Mouse (Mus musculus) heart, embryonic 16.5 days (tissue): ENCODE measurements at regions not wholly inside any gene's neighbourhood (a gene's known extent, or its start where the extent isn't known, plus 50 kb on each side); places are given as distances from the start of the nearest gene placed in this dataset.

ENCODE experiments used
- ATAC-seq: fragments of 200-750 bp; cut with Nextera tagmentation; replicated peaks from 2 replicates; pipeline ENCODE4 v1.8.0; 2017; ENCODE audit warnings: moderate number of reproducible peaks; ENCODE audit not compliant: insufficient read depth, low FRiP score; ENCODE audit errors: extremely low read depth
- H3K27ac ChIP-seq: fragments of 300-500 bp; sonication (generic); 2 replicates; pipeline ENCODE4 v1.5.1; 2014; ENCODE audit warnings: mild to moderate bottlenecking, low read length, control low read depth, moderate library complexity
- H3K27me3 ChIP-seq: fragments of 300-500 bp; sonication (generic); 2 replicates; pipeline ENCODE4 v1.6.1; 2014; ENCODE audit warnings: low read length, mixed read lengths; ENCODE audit not compliant: control insufficient read depth, insufficient read depth
- H3K36me3 ChIP-seq: fragments of 300-500 bp; sonication (generic); 2 replicates; pipeline ENCODE4 v1.6.1; 2014; ENCODE audit not compliant: control insufficient read depth, insufficient read depth
- H3K4me1 ChIP-seq: fragments of 300-500 bp; sonication (generic); 2 replicates; pipeline ENCODE4 v1.6.1; 2014; ENCODE audit warnings: low read length, mixed read lengths; ENCODE audit not compliant: control insufficient read depth, insufficient read depth
- H3K4me2 ChIP-seq: fragments of 300-500 bp; sonication (generic); 2 replicates; pipeline ENCODE4 v1.6.1; 2014; ENCODE audit warnings: low read depth, mild to moderate bottlenecking, control low read depth, low read length
- H3K4me3 ChIP-seq: fragments of 300-500 bp; sonication (generic); 2 replicates; pipeline ENCODE4 v1.5.1; 2014; ENCODE audit warnings: mild to moderate bottlenecking, control low read depth, low read length
- H3K9ac ChIP-seq: fragments of 300-500 bp; sonication (generic); 2 replicates; pipeline ENCODE4 v1.6.1; 2014; ENCODE audit warnings: low read length, control low read depth
- H3K9me3 ChIP-seq: fragments of 300-500 bp; sonication (generic); replicated peaks from 2 replicates; pipeline ENCODE4 v1.6.1; 2016; ENCODE audit warnings: low read length; ENCODE audit not compliant: control insufficient read depth
- WGBS: fragments of 180-500 bp; shearing (Covaris S2); extraction: QIAGEN DNeasy Blood & Tissue Kit; methylation state at CpG from one replicate; pipeline ENCODE4 v1.1.7; 2014; 5-methylcytosine and 5-hydroxymethylcytosine counted together

DNA sequence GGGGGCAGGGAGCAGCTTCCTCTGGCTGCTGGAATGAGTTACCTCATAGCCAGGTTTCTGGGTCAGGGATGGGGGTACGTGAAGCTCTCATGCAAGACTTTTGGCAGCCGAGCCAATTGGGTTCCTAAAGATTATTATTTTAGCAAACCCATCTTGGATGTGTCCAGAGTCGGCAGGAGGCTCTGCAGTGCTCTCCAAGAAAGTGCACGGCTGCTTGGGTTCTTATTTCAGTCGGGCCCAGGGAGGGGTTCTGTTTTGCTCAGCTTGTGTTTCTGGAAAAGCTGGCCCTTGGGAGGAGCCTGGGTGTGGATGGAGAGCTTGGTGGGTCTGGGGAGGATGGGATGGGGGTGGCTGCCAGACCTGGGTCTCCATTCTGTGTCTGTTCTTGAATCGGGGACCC, 70.8 kb downstream of the Gm26897 start:
- H3K36me3 ChIP-seq, result no peaks in the 10 kb centered on the region
- H3K4me3 ChIP-seq, result no peak overlapping the region
- no peaks in the 10 kb centered on the region for H3K9me3 ChIP-seq
- peaks cover 3% of the 10 kb centered on the region for H3K4me1 ChIP-seq
- ATAC-seq, result no peak
- whole genome bisulfite sequencing, result 54% methylated on average over 6 of the region's 6 CpGs
- H3K27me3 ChIP-seq, result no peaks in the 10 kb centered on the region
- H3K27ac ChIP-seq, result no peak overlapping the region
- no peak overlapping the region for H3K4me2 ChIP-seq
- H3K9ac ChIP-seq, result no peak overlapping the region

DNA sequence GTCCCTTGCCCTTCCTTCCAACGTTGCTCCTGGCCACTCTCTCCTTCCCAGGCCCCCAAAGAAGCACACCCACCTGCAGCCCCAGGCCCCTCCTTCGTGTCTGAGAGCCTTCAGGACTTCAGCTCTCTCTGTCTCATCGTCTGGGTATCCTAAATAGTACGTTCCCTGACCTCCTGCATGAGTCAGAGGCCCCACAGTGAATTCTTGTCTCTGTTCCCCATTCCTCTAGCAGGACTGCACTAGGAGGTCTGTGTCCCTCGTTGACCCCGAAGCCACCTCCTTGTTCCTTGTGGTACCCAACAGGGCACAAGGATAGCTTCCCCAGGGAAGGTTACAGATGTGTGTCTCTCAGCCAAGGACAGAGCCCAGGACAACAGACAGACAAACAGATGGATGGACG, 71.4 kb downstream of the Gm26897 start:
- Histone ChIP-seq H3K9ac (no peak overlapping the region), H3K9me3 (no peaks in the 10 kb centered on the region), H3K27ac (no peak overlapping the region), H3K36me3 (no peaks in the 10 kb centered on the region), H3K27me3 (no peaks in the 10 kb centered on the region), H3K4me2 (no peak overlapping the region), H3K4me3 (no peak overlapping the region), H3K4me1 (no peaks in the 10 kb centered on the region)
- no peak for ATAC-seq
- WGBS, result 47% methylated on average over 7 of the region's 7 CpGs

DNA sequence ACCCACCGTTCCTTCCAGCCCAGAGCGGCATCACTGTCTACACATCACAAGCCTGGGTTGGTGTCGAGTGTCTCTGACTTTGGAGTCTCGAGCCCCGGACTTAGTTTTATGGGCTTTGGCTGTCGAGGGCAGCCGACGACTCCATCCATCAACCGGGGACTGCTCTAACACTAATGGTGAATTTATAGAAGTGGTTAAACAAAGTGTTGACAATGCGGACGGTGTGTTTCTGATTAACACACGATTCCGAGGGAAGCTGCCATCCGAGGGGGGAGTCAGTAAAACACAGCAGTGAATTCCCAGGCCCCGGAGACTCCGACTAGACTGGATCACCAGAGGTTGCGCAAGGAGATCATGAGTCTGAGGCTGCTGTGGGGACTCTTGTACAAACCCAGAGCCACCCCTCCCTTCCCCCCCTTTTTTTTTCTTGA, 72.1 kb downstream of the Gm26897 start:
- no peak overlapping the region for H3K9ac ChIP-seq
- no peak overlapping the region for H3K4me3 ChIP-seq
- H3K4me1 ChIP-seq, result no peaks in the 10 kb centered on the region
- no peak for ATAC-seq
- H3K4me2 ChIP-seq, result no peak overlapping the region
- H3K27ac ChIP-seq, result no peak overlapping the region
- H3K27me3 ChIP-seq, result no peaks in the 10 kb centered on the region
- H3K9me3 ChIP-seq, result no peaks in the 10 kb centered on the region
- 29% methylated on average over 17 of the region's 17 CpGs for WGBS
- no peaks in the 10 kb centered on the region for H3K36me3 ChIP-seq

- no peaks in the 10 kb centered on the region for H3K36me3 ChIP-seq
- no peak overlapping the region for H3K27ac ChIP-seq
- no peak overlapping the region for H3K9ac ChIP-seq
- H3K4me2 ChIP-seq, result no peak overlapping the region
- ATAC-seq, result no peak
- 35% methylated on average over 7 of the region's 7 CpGs for whole genome bisulfite sequencing
- 0 out of 2 replicates have a peak, but pooled peaks cover 6% of the 10 kb centered on the region for H3K4me1 ChIP-seq
- no peaks in the 10 kb centered on the region for H3K9me3 ChIP-seq
- no peaks in the 10 kb centered on the region for H3K27me3 ChIP-seq
- H3K4me3 ChIP-seq, result no peak overlapping the region
These were observed 76.5 kb downstream of the Gm26897 start for GRCm38 (mm10) chr5:111810079-111810808.

DNA sequence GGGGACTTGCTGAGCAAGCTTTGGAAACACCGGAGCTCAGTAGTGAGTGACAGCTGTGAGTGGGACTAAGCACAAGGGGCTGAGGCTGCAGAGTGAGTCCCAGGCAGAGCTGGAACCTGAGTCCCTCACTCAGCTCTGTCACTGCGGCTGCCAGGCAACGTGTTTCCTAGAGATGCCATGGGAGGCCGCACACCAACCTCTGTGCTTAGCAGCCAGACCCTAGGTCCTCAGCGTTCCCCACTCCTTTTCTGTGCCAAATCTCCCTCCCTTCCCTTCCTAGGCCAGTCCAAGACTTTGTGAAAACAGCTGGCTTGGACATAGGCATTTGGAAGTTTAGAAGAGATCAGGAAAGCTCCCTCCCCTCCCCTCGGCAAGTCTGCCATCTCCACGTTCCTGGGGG, 78.9 kb downstream of the Gm26897 start:
- ATAC-seq, result no peak
- Histone ChIP-seq H3K27me3 (peaks cover 4% of the 10 kb centered on the region; the same call in 1 of the 2 replicates), H3K27ac (no peak overlapping the region), H3K9ac (no peak overlapping the region), H3K36me3 (no peaks in the 10 kb centered on the region), H3K4me3 (no peak overlapping the region), H3K4me2 (no peak overlapping the region), H3K9me3 (no peaks in the 10 kb centered on the region), H3K4me1 (0 out of 2 replicates have a peak, but pooled peaks cover 6% of the 10 kb centered on the region)
- WGBS, result 33% methylated on average over 7 of the region's 7 CpGs

GRCm38 (mm10) chr5:111813090-111813753, 79.5 kb downstream of the Gm26897 start:
- Histone ChIP-seq H3K9me3 (no peaks in the 10 kb centered on the region), H3K4me1 (0 out of 2 replicates have a peak, but pooled peaks cover 6% of the 10 kb centered on the region), H3K9ac (no peak overlapping the region), H3K27ac (no peak overlapping the region), H3K4me3 (no peak overlapping the region), H3K27me3 (peaks cover 4% of the 10 kb centered on the region; the same call in 1 of the 2 replicates), H3K4me2 (no peak overlapping the region), H3K36me3 (no peaks in the 10 kb centered on the region)
- WGBS, result 49% methylated on average over 6 of the region's 6 CpGs
- no peak for ATAC-seq

DNA sequence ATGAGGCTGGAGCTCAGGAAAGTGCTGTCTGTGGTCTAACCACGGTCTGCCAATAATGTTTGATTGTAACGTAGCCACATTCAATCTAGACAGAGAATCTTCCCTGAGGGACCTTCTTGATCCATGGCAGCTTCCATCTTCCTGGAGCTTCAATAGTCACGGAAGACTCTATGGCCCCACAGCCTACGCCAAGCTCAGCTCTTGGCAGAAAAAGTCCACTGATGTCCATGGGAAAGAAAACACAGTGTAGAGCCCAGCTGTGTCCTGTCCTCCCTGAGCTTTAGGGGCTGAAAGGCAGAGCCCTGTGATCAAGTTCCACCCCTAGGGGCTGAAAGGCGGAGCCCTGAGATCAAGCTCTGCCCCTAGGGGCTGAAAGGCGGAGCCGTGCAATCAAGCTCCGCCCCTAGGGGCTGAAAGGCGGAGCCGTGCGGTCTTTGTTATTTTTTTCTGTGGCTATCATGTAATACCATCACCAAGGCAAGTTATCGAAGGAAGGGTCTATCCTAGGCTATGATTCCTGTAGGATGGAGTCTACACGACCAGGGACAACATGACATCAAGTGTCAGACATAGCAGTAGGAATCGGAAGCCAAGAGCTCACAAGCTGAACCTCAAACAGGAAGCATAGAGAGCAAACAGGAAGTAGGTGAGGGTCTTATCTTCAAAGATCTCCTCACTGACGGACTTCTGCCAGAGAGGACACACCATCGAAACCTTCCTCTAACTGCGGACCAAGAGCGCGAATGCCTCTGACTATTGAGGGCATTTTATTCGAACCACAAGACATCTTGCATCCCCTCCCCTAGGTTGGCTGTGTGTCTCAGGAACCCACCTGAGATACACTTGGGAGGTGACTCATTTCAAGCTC, 81.4 kb downstream of the Gm26897 start:
- Histone ChIP-seq H3K4me1 (0 out of 2 replicates have a peak, but pooled peaks cover 6% of the 10 kb centered on the region), H3K9ac (no peak overlapping the region), H3K9me3 (no peaks in the 10 kb centered on the region), H3K36me3 (no peaks in the 10 kb centered on the region), H3K27ac (no peak overlapping the region), H3K4me2 (no peak overlapping the region), H3K4me3 (no peak overlapping the region), H3K27me3 (peaks cover 4% of the 10 kb centered on the region; the same call in 1 of the 2 replicates)
- WGBS, result 73% methylated on average over 20 of the region's 20 CpGs
- ATAC-seq, result no peak

DNA sequence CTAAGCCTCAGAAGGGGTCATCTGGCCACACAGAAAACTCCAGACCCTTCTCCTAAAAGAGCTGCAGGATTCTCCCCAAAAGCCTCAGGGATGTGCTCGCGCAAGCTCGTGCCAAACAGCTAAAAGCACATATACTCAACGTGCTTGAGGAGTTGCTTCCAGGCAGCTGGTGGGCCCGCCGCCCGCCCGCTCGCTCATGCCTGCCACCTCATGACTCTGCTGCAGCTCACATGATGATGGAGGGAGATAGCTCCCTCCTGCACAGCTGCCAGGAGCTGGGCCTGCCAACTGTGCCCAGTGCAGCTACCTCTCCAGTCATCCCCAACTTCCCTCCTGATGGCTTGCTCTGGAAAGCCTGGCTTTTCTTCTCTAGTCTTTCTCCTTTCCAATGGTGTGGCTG, 87.2 kb downstream of the Gm26897 start:
- 83% methylated on average over 9 of the region's 9 CpGs for WGBS
- no peaks in the 10 kb centered on the region for H3K9me3 ChIP-seq
- no peak for ATAC-seq
- no peak overlapping the region for H3K9ac ChIP-seq
- H3K36me3 ChIP-seq, result no peaks in the 10 kb centered on the region
- H3K4me3 ChIP-seq, result no peak overlapping the region
- H3K4me2 ChIP-seq, result no peak overlapping the region
- H3K4me1 ChIP-seq, result no peaks in the 10 kb centered on the region
- H3K27me3 ChIP-seq, result peaks cover 9% of the 10 kb centered on the region; the same call in 1 of the 2 replicates
- H3K27ac ChIP-seq, result no peak overlapping the region
